Mouse (Mus musculus): ENCODE data around the gene Dpp9. TPM values are rescaled to one million over a fixed set of nuclear protein-coding genes. Genes with fewer than 3 reads are reported as not detected.
"Not testable (repeated sequence)": the region's sequence is repeated elsewhere in the genome, so short reads cannot be mapped to it uniquely, and the experiment has no call there.

The Dpp9 gene
- polyA plus RNA-seq, 1 experiment from 2014 or later = 38.8 TPM

GRCm38 (mm10) chr17:56258812-56259211, 40.1 kb upstream of the Dpp9 start:
- Histone ChIP-seq H3K36me3 (ENCODE audit: control insufficient read depth, insufficient read depth, low read length) (peaks cover 27% of the 10 kb centered on the region), H3K9ac (ENCODE audit: low read depth, low read length) (0 out of 2 replicates have a peak overlapping the region, but pooled peaks have one; percentile 20)

DNA sequence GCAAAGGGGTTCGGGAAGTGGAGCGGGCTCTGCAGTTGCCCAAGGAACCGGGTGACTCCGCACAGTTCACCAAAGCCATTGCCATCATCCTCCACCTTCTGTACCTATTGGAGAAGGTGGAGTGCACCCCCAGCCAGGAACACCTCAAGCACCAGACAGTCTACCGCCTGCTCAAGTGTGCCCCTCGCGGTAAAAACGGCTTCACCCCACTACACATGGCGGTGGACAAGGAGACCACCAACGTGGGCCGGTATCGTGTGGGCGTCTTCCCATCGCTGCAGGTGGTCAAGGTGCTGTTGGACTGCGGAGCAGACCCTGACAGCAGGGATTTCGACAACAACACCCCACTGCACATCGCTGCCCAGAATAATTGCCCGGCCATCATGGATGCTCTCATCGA, 39.6 kb upstream of the Dpp9 start:
- peaks cover 27% of the 10 kb centered on the region for H3K36me3 ChIP-seq (ENCODE audit: control insufficient read depth, insufficient read depth, low read length)
- not testable (repeated sequence) for DNase-seq (ENCODE audit: low spot score); H3K9me3 ChIP-seq (ENCODE audit: control insufficient read depth, low read length); H3K27me3 ChIP-seq (replicated peaks; ENCODE audit: control insufficient read depth, insufficient read depth, low read length); H3K9ac ChIP-seq (ENCODE audit: low read depth, low read length); ATAC-seq (replicated peaks; ENCODE audit: low FRiP score); H3K27ac ChIP-seq (ENCODE audit: low read depth, low read length)
- H3K4me1 ChIP-seq (replicated peaks; ENCODE audit: control insufficient read depth, insufficient read depth, low read length) = peaks cover 33% of the 10 kb centered on the region
- peak overlapping the region; percentile 79 for H3K4me3 ChIP-seq (ENCODE audit: low read depth, low read length)
- 85% methylated on average over 19 of the region's 19 CpGs for WGBS
- H3K4me2 ChIP-seq = peak overlapping the region; percentile 98

More at GRCm38 (mm10) chr17:56258812-56259211, 40.1 kb upstream of the Dpp9 start:
- H3K9me3 ChIP-seq (ENCODE audit: control insufficient read depth, low read length); DNase-seq (ENCODE audit: low spot score); H3K27ac ChIP-seq (ENCODE audit: low read depth, low read length); ATAC-seq (replicated peaks; ENCODE audit: low FRiP score); H3K27me3 ChIP-seq (replicated peaks; ENCODE audit: control insufficient read depth, insufficient read depth, low read length): not testable (repeated sequence)
- WGBS = 58% methylated on average over 2 of the region's 2 CpGs
- Histone ChIP-seq H3K4me3 (ENCODE audit: low read depth, low read length) (peak overlapping the region; percentile 79), H3K4me1 (replicated peaks; ENCODE audit: control insufficient read depth, insufficient read depth, low read length) (peaks cover 33% of the 10 kb centered on the region), H3K4me2 (peak overlapping the region; percentile 98)

GRCm38 (mm10) chr17:56257181-56257894, 38.6 kb upstream of the Dpp9 start:
- Histone ChIP-seq H3K27me3 (replicated peaks; ENCODE audit: control insufficient read depth, insufficient read depth, low read length) (no peaks in the 10 kb centered on the region), H3K4me2 (peak overlapping the region; percentile 98), H3K4me1 (replicated peaks; ENCODE audit: control insufficient read depth, insufficient read depth, low read length) (peaks cover 33% of the 10 kb centered on the region), H3K9me3 (ENCODE audit: control insufficient read depth, low read length) (no peaks in the 10 kb centered on the region), H3K36me3 (ENCODE audit: control insufficient read depth, insufficient read depth, low read length) (peaks cover 27% of the 10 kb centered on the region), H3K4me3 (ENCODE audit: low read depth, low read length) (peak overlapping the region; percentile 79), H3K9ac (ENCODE audit: low read depth, low read length) (peak overlapping the region; percentile 78), H3K27ac (ENCODE audit: low read depth, low read length) (no peak overlapping the region)
- ATAC-seq (replicated peaks; ENCODE audit: low FRiP score) (0 out of 2 replicates have a peak, but pooled peaks have one; percentile 2), DNase-seq (ENCODE audit: low spot score) (peak; percentile 36)
- 8% methylated on average over 54 of the region's 58 CpGs for WGBS

- Histone ChIP-seq H3K27me3 (replicated peaks; ENCODE audit: control insufficient read depth, insufficient read depth, low read length) (no peaks in the 10 kb centered on the region), H3K4me2 (peak within 1 kb of the TSS; percentile 98), H3K9me3 (ENCODE audit: control insufficient read depth, low read length) (no peaks in the 10 kb centered on the region), H3K9ac (ENCODE audit: low read depth, low read length) (peak within 1 kb of the TSS; percentile 78), H3K36me3 (ENCODE audit: control insufficient read depth, insufficient read depth, low read length) (peaks cover 26% of the 10 kb centered on the region), H3K4me3 (ENCODE audit: low read depth, low read length) (peak within 1 kb of the TSS; percentile 79), H3K4me1 (replicated peaks; ENCODE audit: control insufficient read depth, insufficient read depth, low read length) (peaks cover 33% of the 10 kb centered on the region), H3K27ac (ENCODE audit: low read depth, low read length) (peak within 1 kb of the TSS; percentile 93)
- DNase-seq (ENCODE audit: low spot score) (peak; percentile 87), ATAC-seq (replicated peaks; ENCODE audit: low FRiP score) (peak; percentile 89)
- under 1% methylated on average over 28 of the region's 28 CpGs for WGBS
These were observed 37.7 kb upstream of the Dpp9 start, which contains the start of gene Fem1a for GRCm38 (mm10) chr17:56256239-56256881. TSS of gene Fem1a (plus strand) at chr17:56256810.

- H3K27ac ChIP-seq (ENCODE audit: low read depth, low read length) = peak overlapping the region; percentile 93
- peak overlapping the region; percentile 91 for H3K4me2 ChIP-seq
- WGBS = under 1% methylated on average over 32 of the region's 32 CpGs
- peak overlapping the region; percentile 79 for H3K4me3 ChIP-seq (ENCODE audit: low read depth, low read length)
- H3K9me3 ChIP-seq (ENCODE audit: control insufficient read depth, low read length) = no peaks in the 10 kb centered on the region
- H3K36me3 ChIP-seq (ENCODE audit: control insufficient read depth, insufficient read depth, low read length) = peaks cover 22% of the 10 kb centered on the region
- H3K27me3 ChIP-seq (replicated peaks; ENCODE audit: control insufficient read depth, insufficient read depth, low read length) = no peaks in the 10 kb centered on the region
- peak overlapping the region; percentile 64 for H3K9ac ChIP-seq (ENCODE audit: low read depth, low read length)
- peaks cover 36% of the 10 kb centered on the region for H3K4me1 ChIP-seq (replicated peaks; ENCODE audit: control insufficient read depth, insufficient read depth, low read length)
- ATAC-seq (replicated peaks; ENCODE audit: low FRiP score) = peak; percentile 89
- DNase-seq (ENCODE audit: low spot score) = peak; percentile 95
These were observed 37.1 kb upstream of the Dpp9 start for GRCm38 (mm10) chr17:56255863-56256238.

DNA sequence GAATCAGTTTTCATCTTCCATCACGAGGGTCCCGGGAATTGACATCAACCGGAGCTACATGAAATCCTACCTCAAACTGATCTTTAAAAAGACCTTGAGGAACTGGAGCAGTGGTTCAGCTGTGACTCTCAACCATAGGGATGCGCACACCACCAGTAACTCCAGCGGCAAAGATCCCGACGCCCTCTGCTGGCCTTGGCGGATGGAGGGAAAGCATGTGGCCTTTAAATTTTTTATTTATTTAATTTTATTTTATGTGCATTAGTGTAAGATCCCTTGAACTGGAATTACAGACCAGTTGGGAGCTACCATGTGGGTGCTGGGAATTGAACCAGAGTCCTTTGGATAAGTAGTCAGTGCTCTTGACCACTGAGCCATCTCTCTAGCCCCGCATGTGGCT, 36.7 kb upstream of the Dpp9 start:
- no peak overlapping the region for H3K9ac ChIP-seq (ENCODE audit: low read depth, low read length)
- DNase-seq (ENCODE audit: low spot score) = no peak
- peaks cover 19% of the 10 kb centered on the region for H3K36me3 ChIP-seq (ENCODE audit: control insufficient read depth, insufficient read depth, low read length)
- peaks cover 36% of the 10 kb centered on the region for H3K4me1 ChIP-seq (replicated peaks; ENCODE audit: control insufficient read depth, insufficient read depth, low read length)
- no peaks in the 10 kb centered on the region for H3K9me3 ChIP-seq (ENCODE audit: control insufficient read depth, low read length)
- no peak for ATAC-seq (replicated peaks; ENCODE audit: low FRiP score)
- H3K4me3 ChIP-seq (ENCODE audit: low read depth, low read length) = peak overlapping the region; percentile 27
- H3K4me2 ChIP-seq = peak overlapping the region; percentile 56
- WGBS = 18% methylated on average over 9 of the region's 9 CpGs
- H3K27ac ChIP-seq (ENCODE audit: low read depth, low read length) = 0 out of 2 replicates have a peak overlapping the region, but pooled peaks have one; percentile 41
- H3K27me3 ChIP-seq (replicated peaks; ENCODE audit: control insufficient read depth, insufficient read depth, low read length) = no peaks in the 10 kb centered on the region

DNA sequence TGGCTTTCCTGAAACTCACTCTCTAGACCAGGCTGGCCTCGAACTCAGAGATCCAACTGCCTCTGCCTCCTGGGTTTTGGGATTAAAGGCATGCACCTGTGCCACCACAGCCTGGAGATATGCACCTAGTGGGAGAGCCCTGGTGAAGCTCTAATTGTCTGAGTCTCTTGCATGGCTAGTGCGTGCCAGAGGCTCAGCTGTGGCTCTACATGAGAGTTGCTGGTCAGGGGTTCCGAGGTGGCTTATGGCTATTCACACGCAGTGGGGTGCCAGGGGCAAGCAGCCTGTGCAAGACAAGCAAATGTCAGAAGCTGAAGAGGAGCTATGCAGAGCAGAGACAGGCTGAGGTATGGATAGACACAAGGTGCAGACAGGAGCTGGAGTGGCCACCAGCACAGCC, 36.0 kb upstream of the Dpp9 start:
- no peak for ATAC-seq (replicated peaks; ENCODE audit: low FRiP score)
- no peak for DNase-seq (ENCODE audit: low spot score)
- 82% methylated on average over 4 of the region's 4 CpGs for WGBS

DNA sequence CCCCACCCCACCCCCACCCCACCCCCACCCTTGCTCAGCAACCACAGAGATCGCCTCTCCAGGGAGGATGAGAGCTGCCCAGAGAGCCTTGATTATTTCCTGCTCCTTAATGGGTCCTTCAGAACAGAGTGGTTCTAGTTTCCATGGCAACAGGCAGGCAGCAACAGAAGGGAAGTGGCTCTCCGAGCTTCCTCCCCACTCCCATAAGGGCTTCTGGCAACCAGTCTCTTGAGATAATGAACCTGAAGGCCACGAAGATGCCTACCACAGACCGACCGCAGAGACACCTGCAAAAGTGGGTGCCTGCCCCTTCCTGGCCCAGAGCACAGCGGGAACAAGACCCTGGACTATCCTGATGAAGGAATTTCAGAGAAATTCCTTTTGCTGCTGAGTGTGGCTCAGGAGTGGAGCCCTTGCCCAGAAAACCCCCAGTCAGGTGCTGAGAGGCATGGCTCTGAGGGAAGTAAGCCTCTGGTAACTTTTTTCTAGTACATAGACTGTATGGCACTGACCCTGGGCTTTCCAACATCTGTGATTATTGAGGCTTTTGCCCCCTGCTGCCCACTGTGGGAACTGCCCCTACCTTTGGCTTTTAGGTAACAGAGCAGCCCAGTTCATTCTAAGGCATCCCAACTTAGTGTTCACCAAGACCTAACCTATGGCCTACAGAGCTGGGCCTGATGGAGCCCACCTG, 32.6 kb upstream of the Dpp9 start:
- Histone ChIP-seq H3K4me3 (ENCODE audit: low read depth, low read length) (no peak overlapping the region), H3K27ac (ENCODE audit: low read depth, low read length) (no peak overlapping the region), H3K9me3 (ENCODE audit: control insufficient read depth, low read length) (no peaks in the 10 kb centered on the region), H3K9ac (ENCODE audit: low read depth, low read length) (no peak overlapping the region), H3K4me2 (no peak overlapping the region), H3K27me3 (replicated peaks; ENCODE audit: control insufficient read depth, insufficient read depth, low read length) (no peaks in the 10 kb centered on the region), H3K36me3 (ENCODE audit: control insufficient read depth, insufficient read depth, low read length) (no peaks in the 10 kb centered on the region), H3K4me1 (replicated peaks; ENCODE audit: control insufficient read depth, insufficient read depth, low read length) (peaks cover 7% of the 10 kb centered on the region; the same call in 1 of the 2 replicates)
- DNase-seq (ENCODE audit: low spot score) = peak; percentile 55
- WGBS = 11% methylated on average over 6 of the region's 6 CpGs
- no peak for ATAC-seq (replicated peaks; ENCODE audit: low FRiP score)

More for the DNA sequence above, 36.0 kb upstream of the Dpp9 start:
- no peak overlapping the region for H3K4me3 ChIP-seq (ENCODE audit: low read depth, low read length)
- no peak overlapping the region for H3K27ac ChIP-seq (ENCODE audit: low read depth, low read length)
- peak overlapping the region; percentile 25; the same call in 1 of the 2 replicates for H3K9ac ChIP-seq (ENCODE audit: low read depth, low read length)
- H3K4me1 ChIP-seq (replicated peaks; ENCODE audit: control insufficient read depth, insufficient read depth, low read length) = peaks cover 29% of the 10 kb centered on the region
- H3K27me3 ChIP-seq (replicated peaks; ENCODE audit: control insufficient read depth, insufficient read depth, low read length) = no peaks in the 10 kb centered on the region
- H3K36me3 ChIP-seq (ENCODE audit: control insufficient read depth, insufficient read depth, low read length) = peaks cover 11% of the 10 kb centered on the region
- H3K9me3 ChIP-seq (ENCODE audit: control insufficient read depth, low read length) = no peaks in the 10 kb centered on the region
- H3K4me2 ChIP-seq = no peak overlapping the region
